Mouse (Mus musculus) regulatory T cell (primary cell): ENCODE data around the gene Slc25a45.

Experiments
- in situ Hi-C: fragments of 300-600 bp; cut with MboI, MseI; formaldehyde crosslinking; loops from one replicate; pipeline ENCODE4 v1.15.1; 2025; ENCODE audit warnings: high pct_unique_total_duplicates

Gene Slc25a45

GRCm38 (mm10) chr19:5877618-5878361, at the start of gene Slc25a45:
Slc25a45 (plus strand) TSS chr19:5877808.
- in situ Hi-C loops: loop anchor here (5.0 kb wide), 1 partner anchor 85 kb away; no protein-coding TSS in a partner anchor

DNA sequence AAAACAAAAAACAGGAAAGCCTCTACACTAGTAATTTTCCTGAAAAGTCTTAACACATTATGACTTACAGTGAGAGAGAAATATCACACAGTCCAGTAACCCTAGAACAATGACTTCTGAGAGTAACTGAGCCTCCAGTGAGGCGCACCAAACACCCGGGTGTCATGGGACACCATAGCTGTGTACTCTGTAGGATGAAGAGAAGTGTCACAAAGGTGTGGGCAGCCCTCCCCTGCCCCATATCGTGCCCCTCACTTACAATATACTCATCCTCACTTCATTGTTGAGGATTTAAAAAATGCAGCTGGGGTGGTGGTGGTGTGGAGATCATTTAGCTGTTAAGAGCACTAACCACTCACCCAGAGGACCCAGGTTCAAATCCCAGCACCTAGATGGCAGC, 49.5 kb upstream of the Slc25a45 start:
- in situ Hi-C loops: no loop called here

DNA sequence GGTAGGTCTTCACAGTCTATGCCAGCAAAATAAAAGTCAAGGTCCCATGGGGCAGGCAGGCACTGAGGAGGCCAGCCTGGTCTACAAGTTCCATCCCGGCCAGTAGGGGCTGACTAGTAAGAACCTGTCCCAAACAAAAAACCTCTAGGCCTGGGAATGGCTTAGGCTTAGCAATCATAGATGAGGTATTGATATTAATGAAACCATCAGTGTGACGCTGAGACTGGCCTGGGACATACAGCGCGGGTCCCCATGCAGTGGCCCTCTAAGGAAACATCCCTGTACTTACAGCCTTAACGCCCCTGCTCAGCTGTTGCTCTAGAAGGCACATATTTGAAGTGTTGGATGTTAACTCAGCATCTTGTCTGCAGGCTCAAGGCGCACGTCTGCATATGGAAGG, 48.7 kb upstream of the Slc25a45 start:
- in situ Hi-C loops: no loop called here

DNA sequence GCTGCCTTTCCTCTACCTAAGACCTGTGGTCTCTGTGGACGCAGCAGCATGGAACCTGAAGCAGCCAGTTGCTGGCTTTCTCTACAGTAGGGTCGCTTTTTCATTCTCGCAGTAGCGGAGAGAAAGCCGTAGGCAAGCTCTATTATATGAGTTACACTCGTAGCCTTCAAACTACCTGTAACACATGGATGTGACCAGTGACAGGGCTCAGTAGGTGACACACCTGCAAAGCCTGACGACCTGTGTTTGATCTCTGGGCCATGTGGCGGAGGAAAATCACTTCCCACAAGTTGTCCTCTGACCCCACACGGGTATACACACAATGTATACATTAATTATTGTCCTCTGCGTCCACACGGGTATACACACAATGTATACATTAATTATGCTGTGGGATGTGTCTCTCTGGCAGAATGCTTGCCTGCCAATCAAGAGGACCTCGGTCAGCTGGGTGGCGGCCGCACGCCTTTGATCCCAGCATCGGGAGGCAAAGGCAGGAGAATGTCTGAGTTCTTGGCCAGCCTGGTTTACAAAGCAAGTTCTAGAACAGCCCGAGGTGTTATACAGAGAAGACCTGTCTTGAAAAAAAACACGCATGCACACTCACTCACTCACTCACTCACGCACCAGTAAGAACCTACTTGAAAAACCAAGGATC, 47.5 kb upstream of the Slc25a45 start:
- in situ Hi-C loops: no loop called here

GRCm38 (mm10) chr19:5830776-5831175, 46.8 kb upstream of the Slc25a45 start:
- in situ Hi-C loops: no loop called here

DNA sequence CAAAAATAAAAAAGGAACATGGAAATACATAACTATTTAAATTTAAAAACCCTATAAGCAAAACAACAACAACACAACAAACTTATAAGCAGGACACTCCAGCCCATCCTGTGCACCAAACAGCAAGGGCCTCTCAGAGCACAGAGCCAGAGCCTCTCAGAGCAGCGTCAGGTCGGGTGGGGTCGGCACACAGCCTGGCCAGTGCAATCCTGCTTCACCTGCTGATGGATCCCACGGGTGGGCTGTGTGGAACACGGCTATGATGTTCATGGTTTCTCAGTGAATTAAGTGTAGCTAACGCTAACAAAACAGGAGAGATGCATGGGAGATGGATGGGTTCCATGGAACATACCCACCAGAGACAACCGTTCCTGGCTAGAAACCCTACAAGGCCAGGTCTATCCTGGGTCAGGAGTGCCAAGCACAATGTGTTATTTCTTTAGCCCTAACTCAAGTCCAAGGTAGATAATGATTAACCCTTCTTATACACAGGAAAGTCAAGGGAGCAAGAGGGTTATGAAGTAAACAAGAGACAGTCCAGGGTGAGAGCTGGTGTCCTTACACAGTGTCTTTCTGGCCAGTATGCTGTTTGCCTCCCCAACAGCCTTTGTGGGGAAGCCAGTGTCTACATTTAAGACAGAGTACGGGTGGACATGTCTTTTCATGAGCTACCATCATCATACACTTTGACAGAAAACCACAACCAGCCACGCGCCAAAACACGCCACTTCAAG, 46.2 kb upstream of the Slc25a45 start:
- in situ Hi-C loops: no loop called here

- in situ Hi-C loops: no loop called here
Measured at GRCm38 (mm10) chr19:5831958-5832320, 45.7 kb upstream of the Slc25a45 start.

GRCm38 (mm10) chr19:5832326-5832725, 45.3 kb upstream of the Slc25a45 start:
- in situ Hi-C loops: no loop called here

GRCm38 (mm10) chr19:5833287-5834100, 44.1 kb upstream of the Slc25a45 start:
- in situ Hi-C loops: no loop called here

GRCm38 (mm10) chr19:5834260-5834925, 43.2 kb upstream of the Slc25a45 start:
- in situ Hi-C loops: no loop called here

GRCm38 (mm10) chr19:5835054-5835921, 42.3 kb upstream of the Slc25a45 start:
- in situ Hi-C loops: no loop called here

- in situ Hi-C loops: no loop called here
Measured at GRCm38 (mm10) chr19:5835922-5836430, 41.6 kb upstream of the Slc25a45 start.

GRCm38 (mm10) chr19:5836941-5837572, 40.6 kb upstream of the Slc25a45 start:
- in situ Hi-C loops: no loop called here

DNA sequence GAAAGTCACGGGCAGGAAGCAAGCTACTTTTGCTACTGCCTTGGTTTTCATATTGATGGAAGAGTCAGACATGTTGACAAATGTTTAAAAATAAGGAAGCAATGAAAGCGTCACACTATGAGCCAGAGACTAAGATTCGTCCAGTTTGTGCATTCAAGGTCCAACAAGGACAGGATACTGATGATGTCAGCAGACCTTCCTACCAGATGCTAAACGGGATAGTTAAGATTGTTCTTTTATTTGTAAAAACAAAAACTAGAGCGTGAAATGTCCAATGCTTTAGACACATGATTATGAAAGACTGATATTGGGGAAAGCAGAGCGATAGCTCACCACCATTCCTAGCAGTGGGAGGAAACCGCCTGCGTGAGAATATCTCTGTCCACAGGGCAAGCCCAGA, 40.0 kb upstream of the Slc25a45 start:
- in situ Hi-C loops: no loop called here

GRCm38 (mm10) chr19:5838136-5838891, 39.3 kb upstream of the Slc25a45 start:
- in situ Hi-C loops: no loop called here

- in situ Hi-C loops: no loop called here
Measured at GRCm38 (mm10) chr19:5838892-5839165, 38.8 kb upstream of the Slc25a45 start.

- in situ Hi-C loops: no loop called here
Measured at GRCm38 (mm10) chr19:5839317-5840085, 38.1 kb upstream of the Slc25a45 start.
